In the genomic region with DNA sequence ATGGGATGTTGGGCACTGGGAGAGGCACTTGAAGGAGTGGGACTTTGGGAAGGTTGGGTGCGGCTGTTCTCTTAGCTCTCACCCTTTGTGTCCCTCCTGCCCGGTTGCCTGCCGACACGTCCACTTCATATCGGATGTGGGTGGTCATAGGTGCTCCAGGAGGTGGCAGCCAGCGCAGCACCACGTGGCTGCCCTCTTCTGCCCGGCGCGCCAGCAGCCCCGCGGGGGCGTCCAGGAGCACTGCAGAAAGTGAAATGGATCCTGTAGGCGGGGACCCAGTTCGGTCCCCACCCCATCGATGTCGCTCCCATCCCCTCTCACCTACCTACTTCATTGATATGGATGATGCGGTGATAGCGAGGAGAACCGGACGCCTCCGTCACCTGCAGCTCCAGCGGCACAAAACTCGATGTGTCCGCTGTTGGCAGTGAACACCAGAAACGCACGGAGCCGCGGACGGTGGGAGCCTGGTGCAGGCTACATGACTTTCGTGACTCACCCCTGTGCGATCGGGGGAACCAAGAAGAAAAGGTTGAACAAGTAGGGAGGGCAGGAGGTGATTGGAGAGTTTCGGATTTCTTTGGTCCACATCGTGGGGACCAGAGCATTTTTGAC, we compare ENCODE assay signal across 8 mouse cellular contexts. TPM values are rescaled to one million over a fixed set of nuclear protein-coding genes. Genes with fewer than 3 reads are reported as not detected.
DNase-seq lines count a peak whose midpoint lies in the region; ATAC-seq and TF ChIP-seq lines count a peak whose summit lies in the region.

No protein-coding gene starts in this region.

- peak overlapping the region; percentile 80; the same call in 1 of the 2 replicates for H3K27ac ChIP-seq in layer of hippocampus, adult 2 months
- H3K27ac ChIP-seq in embryonic facial prominence, embryonic 12.5 days, result no peak overlapping the region
- no peak overlapping the region for H3K27ac ChIP-seq in intestine, embryonic 14.5 days (ENCODE audit: low read depth)
- H3K27ac ChIP-seq in midbrain, embryonic 11.5 days (ENCODE audit: low read depth, low read length), result no peak overlapping the region

- no peaks in the 10 kb centered on the region for H3K9me3 ChIP-seq in embryonic facial prominence, embryonic 12.5 days
- no peaks in the 10 kb centered on the region for H3K9me3 ChIP-seq in intestine, embryonic 14.5 days (ENCODE audit: control insufficient read depth, low read length)
- H3K9me3 ChIP-seq in midbrain, embryonic 11.5 days (ENCODE audit: control insufficient read depth, low read length), result no peaks in the 10 kb centered on the region

- no peak overlapping the region for H3K9ac ChIP-seq in embryonic facial prominence, embryonic 12.5 days
- H3K9ac ChIP-seq in intestine, embryonic 14.5 days (ENCODE audit: low read length), result no peak overlapping the region
- H3K9ac ChIP-seq in midbrain, embryonic 11.5 days (ENCODE audit: low read length), result no peak overlapping the region

- WGBS in embryonic facial prominence, embryonic 12.5 days, result 1% methylated on average over 35 of the region's 35 CpGs
- WGBS in intestine, embryonic 14.5 days, result 1% methylated on average over 35 of the region's 35 CpGs
- WGBS in midbrain, embryonic 11.5 days, result 2% methylated on average over 35 of the region's 35 CpGs

- peak overlapping the region; percentile 81 for H3K4me2 ChIP-seq in embryonic facial prominence, embryonic 12.5 days (replicated peaks)
- peak overlapping the region; percentile 88 for H3K4me2 ChIP-seq in intestine, embryonic 14.5 days (ENCODE audit: low read length)
- peak overlapping the region; percentile 60; the same call in 1 of the 2 replicates for H3K4me2 ChIP-seq in midbrain, embryonic 11.5 days

- H3K36me3 ChIP-seq in embryonic facial prominence, embryonic 12.5 days, result no peaks in the 10 kb centered on the region
- no peaks in the 10 kb centered on the region for H3K36me3 ChIP-seq in intestine, embryonic 14.5 days (ENCODE audit: control insufficient read depth, insufficient read depth, low read length)
- no peaks in the 10 kb centered on the region for H3K36me3 ChIP-seq in midbrain, embryonic 11.5 days (ENCODE audit: control insufficient read depth, insufficient read depth, low read length)

- ATAC-seq in embryonic facial prominence, embryonic 12.5 days (ENCODE audit: insufficient number of reproducible peaks, insufficient read depth, low FRiP score, low TSS enrichment), result no peak
- ATAC-seq in intestine, embryonic 14.5 days (replicated peaks; ENCODE audit: low FRiP score, low TSS enrichment, low read depth), result no peak
- ATAC-seq in midbrain, embryonic 11.5 days (ENCODE audit: low FRiP score), result no peak

- no peak for DNase-seq in layer of hippocampus, adult 2 months (ENCODE audit: low spot score in 2 of 2)
- no peak for DNase-seq in layer of hippocampus, postnatal 36 days
- no peak for DNase-seq in intestine, embryonic 14.5 days (ENCODE audit: low spot score)
- DNase-seq in midbrain, embryonic 11.5 days (ENCODE audit: low spot score, missing footprints), result peak; percentile 91
- no peak for DNase-seq in layer of hippocampus, postnatal 10 days (ENCODE audit: low spot score in 2 of 2)
- DNase-seq in spleen, postnatal 36 days (ENCODE audit: low spot score in 2 of 2), result no peak
- no peak for DNase-seq in adrenal gland, adult 2 months

- no peak for TF ChIP-seq CTCF in layer of hippocampus, adult 2 months (conservative IDR thresholded peaks at IDR 0.05)

- peak overlapping the region; percentile 61 for H3K4me3 ChIP-seq in layer of hippocampus, adult 2 months
- H3K4me3 ChIP-seq in embryonic facial prominence, embryonic 12.5 days, result peak overlapping the region; percentile 47
- H3K4me3 ChIP-seq in intestine, embryonic 14.5 days (ENCODE audit: low read depth, low read length), result peak overlapping the region; percentile 42
- peak overlapping the region; percentile 33 for H3K4me3 ChIP-seq in midbrain, embryonic 11.5 days (ENCODE audit: low read depth, low read length)

- peaks cover 20% of the 10 kb centered on the region for H3K4me1 ChIP-seq in embryonic facial prominence, embryonic 12.5 days
- H3K4me1 ChIP-seq in intestine, embryonic 14.5 days (replicated peaks; ENCODE audit: control insufficient read depth, insufficient read depth, low read length), result peaks cover 15% of the 10 kb centered on the region; the same call in 1 of the 2 replicates
- peaks cover 28% of the 10 kb centered on the region for H3K4me1 ChIP-seq in midbrain, embryonic 11.5 days (ENCODE audit: control insufficient read depth, insufficient read depth, low read length)

- peaks cover 51% of the 10 kb centered on the region for H3K27me3 ChIP-seq in embryonic facial prominence, embryonic 12.5 days
- H3K27me3 ChIP-seq in intestine, embryonic 14.5 days (replicated peaks; ENCODE audit: control insufficient read depth, insufficient read depth, low read length), result peaks cover 43% of the 10 kb centered on the region
- peaks cover 45% of the 10 kb centered on the region for H3K27me3 ChIP-seq in midbrain, embryonic 11.5 days (ENCODE audit: control insufficient read depth, insufficient read depth, low read length)

RNA-seq across cellular contexts. Expression of gene Epor, which starts 1.8 kb away (rescaled TPM):
- 1 to 10 TPM; 7.8 to 9.1 TPM for total RNA-seq in layer of hippocampus, adult 2 months (2021)
- total RNA-seq in layer of hippocampus, postnatal 36 days (2021), result 10 to 100 TPM in 1 of 2 experiments, 1 to 10 TPM in 1; 9.1 to 10.6 TPM
- polyA plus RNA-seq in embryonic facial prominence, embryonic 12.5 days (2016; fragmentation: Nextera tagmentation; extraction: Ambion mirVana), result 6.6 and 7.8 TPM in 2 replicates
- polyA plus RNA-seq in intestine, embryonic 14.5 days (2014; fragmentation: Nextera tagmentation; extraction: Ambion mirVana), result 4.1 and 4.2 TPM in 2 replicates
- 3.4 and 5.2 TPM in 2 replicates for polyA plus RNA-seq in midbrain, embryonic 11.5 days (2014; fragmentation: Nextera tagmentation; extraction: Ambion mirVana)
- 1 to 10 TPM; 2.0 to 3.2 TPM for total RNA-seq in layer of hippocampus, postnatal 10 days (2021)
- total RNA-seq in adrenal gland, adult 2 months (2021), result 1 to 10 TPM; 1.5 to 2.7 TPM
- 3.7 and 6.0 TPM in 2 replicates for polyA plus RNA-seq in adrenal gland, adult 2 months (2012; rRNA removed)

RNA-seq across cellular contexts. Expression of gene Swsap1, which starts 5.9 kb away (rescaled TPM):
- 10 to 100 TPM; 14.8 to 15.9 TPM for total RNA-seq in layer of hippocampus, adult 2 months (2021)
- 10 to 100 TPM; 14.7 to 15.9 TPM for total RNA-seq in layer of hippocampus, postnatal 36 days (2021)
- 5.6 and 7.0 TPM in 2 replicates for polyA plus RNA-seq in embryonic facial prominence, embryonic 12.5 days (2016; fragmentation: Nextera tagmentation; extraction: Ambion mirVana)
- 11.7 and 12.8 TPM in 2 replicates for polyA plus RNA-seq in intestine, embryonic 14.5 days (2014; fragmentation: Nextera tagmentation; extraction: Ambion mirVana)
- 20.3 and 22.3 TPM in 2 replicates for polyA plus RNA-seq in midbrain, embryonic 11.5 days (2014; fragmentation: Nextera tagmentation; extraction: Ambion mirVana)
- total RNA-seq in layer of hippocampus, postnatal 10 days (2021), result 10 to 100 TPM; 13.5 to 14.5 TPM
- total RNA-seq in adrenal gland, adult 2 months (2021), result 10 to 100 TPM; 14.2 to 18.6 TPM
- 12.4 and 20.2 TPM in 2 replicates for polyA plus RNA-seq in adrenal gland, adult 2 months (2012; rRNA removed)

RNA-seq across cellular contexts. Expression of gene Plppr2, which starts 24.6 kb away (rescaled TPM):
- 100 to 1,000 TPM; 297 to 300 TPM for total RNA-seq in layer of hippocampus, adult 2 months (2021)
- total RNA-seq in layer of hippocampus, postnatal 36 days (2021), result 100 to 1,000 TPM; 303 to 315 TPM
- polyA plus RNA-seq in embryonic facial prominence, embryonic 12.5 days (2016; fragmentation: Nextera tagmentation; extraction: Ambion mirVana), result 15.9 and 16.2 TPM in 2 replicates
- 8.2 and 8.7 TPM in 2 replicates for polyA plus RNA-seq in intestine, embryonic 14.5 days (2014; fragmentation: Nextera tagmentation; extraction: Ambion mirVana)
- polyA plus RNA-seq in midbrain, embryonic 11.5 days (2014; fragmentation: Nextera tagmentation; extraction: Ambion mirVana), result 19.1 and 22.2 TPM in 2 replicates
- total RNA-seq in layer of hippocampus, postnatal 10 days (2021), result 100 to 1,000 TPM; 312 to 317 TPM
- total RNA-seq in adrenal gland, adult 2 months (2021), result 10 to 100 TPM; 21.7 to 31.7 TPM
- polyA plus RNA-seq in adrenal gland, adult 2 months (2012; rRNA removed), result 120 and 147 TPM in 2 replicates

RNA-seq across cellular contexts. Expression of gene Rgl3, which starts 27.8 kb away (rescaled TPM):
- 1 to 10 TPM; 2.9 to 3.8 TPM for total RNA-seq in layer of hippocampus, adult 2 months (2021)
- 1 to 10 TPM; 1.7 to 1.9 TPM for total RNA-seq in layer of hippocampus, postnatal 36 days (2021)
- 1.3 and 1.4 TPM in 2 replicates for polyA plus RNA-seq in embryonic facial prominence, embryonic 12.5 days (2016; fragmentation: Nextera tagmentation; extraction: Ambion mirVana)
- 1.1 and 1.4 TPM in 2 replicates for polyA plus RNA-seq in intestine, embryonic 14.5 days (2014; fragmentation: Nextera tagmentation; extraction: Ambion mirVana)
- polyA plus RNA-seq in midbrain, embryonic 11.5 days (2014; fragmentation: Nextera tagmentation; extraction: Ambion mirVana), result 0.97 and 2.2 TPM in 2 replicates
- total RNA-seq in layer of hippocampus, postnatal 10 days (2021), result 1 to 10 TPM; 1.4 to 2.2 TPM
- 10 to 100 TPM; 14.2 to 46.9 TPM for total RNA-seq in adrenal gland, adult 2 months (2021)
- polyA plus RNA-seq in adrenal gland, adult 2 months (2012; rRNA removed), result 137 and 177 TPM in 2 replicates

RNA-seq across cellular contexts. Expression of gene Tmem205, which starts 34.1 kb away (rescaled TPM):
- total RNA-seq in layer of hippocampus, adult 2 months (2021), result 10 to 100 TPM; 44.4 to 45.9 TPM
- 10 to 100 TPM; 41.0 to 44.6 TPM for total RNA-seq in layer of hippocampus, postnatal 36 days (2021)
- 40.5 and 42.4 TPM in 2 replicates for polyA plus RNA-seq in embryonic facial prominence, embryonic 12.5 days (2016; fragmentation: Nextera tagmentation; extraction: Ambion mirVana)
- 57.1 and 59.6 TPM in 2 replicates for polyA plus RNA-seq in intestine, embryonic 14.5 days (2014; fragmentation: Nextera tagmentation; extraction: Ambion mirVana)
- polyA plus RNA-seq in midbrain, embryonic 11.5 days (2014; fragmentation: Nextera tagmentation; extraction: Ambion mirVana), result 30.6 and 35.7 TPM in 2 replicates
- 10 to 100 TPM; 30.4 to 35.3 TPM for total RNA-seq in layer of hippocampus, postnatal 10 days (2021)
- 100 to 1,000 TPM; 381 to 452 TPM for total RNA-seq in adrenal gland, adult 2 months (2021)
- polyA plus RNA-seq in adrenal gland, adult 2 months (2012; rRNA removed), result 1,222 and 1,525 TPM in 2 replicates

Comparison
In these comparisons a context has a peak if more than half of its experiments do, and no peak if none do; other contexts are left out.
1. RNA of gene Plppr2, which starts 24.6 kb away (total RNA-seq): 312 to 317 TPM in layer of hippocampus, postnatal 10 days, 303 to 315 TPM in layer of hippocampus, postnatal 36 days and 297 to 300 TPM in layer of hippocampus, adult 2 months; 21.7 to 31.7 TPM in adrenal gland, adult 2 months; every median in the first group is over 4 times any median in the second.
2. Peak in every context shown above with its lines, with median percentiles within 50 percentile points of each other: H3K4me3 ChIP-seq and H3K4me2 ChIP-seq.